Mouse (Mus musculus): ENCODE results near the gene Nfasc. TPM values are rescaled to one million over a fixed set of nuclear protein-coding genes. Genes with fewer than 3 reads are reported as not detected.

Gene Nfasc
- polyA plus RNA-seq, 1 experiment from 2014 or later, result 0.68 TPM

DNA sequence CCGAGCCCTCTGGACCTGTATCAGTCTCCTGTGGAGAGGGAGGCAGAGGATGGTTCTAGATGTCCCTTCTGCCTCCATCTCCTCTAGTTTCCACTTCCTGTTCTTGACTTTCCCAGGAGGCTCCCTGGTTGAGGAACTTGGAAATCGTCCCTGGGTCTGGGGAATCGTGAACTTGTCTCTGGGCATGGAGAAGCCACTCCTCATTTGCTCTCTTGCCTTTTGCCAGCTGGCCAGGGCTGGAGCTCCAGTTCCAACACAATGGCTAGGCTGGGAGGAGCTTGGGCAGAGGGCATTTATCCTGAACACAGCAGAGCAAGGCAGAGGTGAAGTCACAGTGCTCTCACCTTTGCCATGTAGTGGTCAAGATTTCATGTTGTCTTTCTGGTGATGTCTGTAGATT, 205.2 kb downstream of the Nfasc start:
- Histone ChIP-seq H3K4me3 (ENCODE audit: control insufficient read depth in 1 of 2, insufficient read depth in 1 of 2, low read depth in 1 of 2, low read length in 2 of 2) (no peak overlapping the region), H3K27me3 (ENCODE audit: control insufficient read depth, insufficient read depth, low read length) (peaks cover 80% of the 10 kb centered on the region), H3K27ac (replicated peaks in 1 of 2; ENCODE audit: control insufficient read depth in 1 of 2, insufficient read depth in 1 of 2, low read depth in 2 of 2, low read length in 2 of 2) (no peak overlapping the region), H3K36me3 (ENCODE audit: control insufficient read depth, insufficient read depth, low read length) (no peaks in the 10 kb centered on the region), H3K9ac (ENCODE audit: low read length) (no peak overlapping the region), H3K4me2 (ENCODE audit: low read length) (no peak overlapping the region), H3K9me3 (ENCODE audit: control insufficient read depth, low read length) (no peaks in the 10 kb centered on the region), H3K4me1 (ENCODE audit: control insufficient read depth in 2 of 2, insufficient read depth in 2 of 2, low read length in 2 of 2) (peaks cover 0 to 5% of the 10 kb centered on the region in 2 experiments; a peak in 2 of 4 replicates)
- no peak for ATAC-seq (ENCODE audit: insufficient number of reproducible peaks, insufficient read depth, low FRiP score, low read depth)
- WGBS, result 74% methylated on average over 3 of the region's 3 CpGs

DNA sequence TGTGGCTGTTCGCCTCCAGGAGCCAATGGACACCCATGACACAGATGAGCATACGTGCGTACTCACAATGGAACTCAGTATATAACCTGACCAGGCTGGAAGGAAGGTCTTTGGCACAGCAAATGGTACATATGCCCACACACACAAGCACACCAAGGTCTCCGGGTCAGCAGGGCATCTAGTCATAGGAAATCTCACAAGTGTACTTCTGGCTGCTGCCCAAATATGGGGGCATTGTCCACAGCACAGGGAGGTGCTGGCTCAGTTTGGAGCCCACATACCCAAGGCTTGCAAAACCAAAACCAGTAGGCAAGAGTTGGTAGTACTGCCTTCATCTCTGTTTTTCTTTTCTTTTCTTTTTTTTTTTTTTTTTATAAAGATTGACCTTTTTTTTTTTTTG, 206.1 kb downstream of the Nfasc start:
- no peaks in the 10 kb centered on the region; a peak in 1 of 4 replicates for H3K4me1 ChIP-seq (ENCODE audit: control insufficient read depth in 2 of 2, insufficient read depth in 2 of 2, low read length in 2 of 2)
- no peak overlapping the region for H3K4me3 ChIP-seq (ENCODE audit: control insufficient read depth in 1 of 2, insufficient read depth in 1 of 2, low read depth in 1 of 2, low read length in 2 of 2)
- ATAC-seq (ENCODE audit: insufficient number of reproducible peaks, insufficient read depth, low FRiP score, low read depth), result no peak
- no peaks in the 10 kb centered on the region for H3K36me3 ChIP-seq (ENCODE audit: control insufficient read depth, insufficient read depth, low read length)
- H3K27ac ChIP-seq (replicated peaks in 1 of 2; ENCODE audit: control insufficient read depth in 1 of 2, insufficient read depth in 1 of 2, low read depth in 2 of 2, low read length in 2 of 2), result no peak overlapping the region
- H3K9ac ChIP-seq (ENCODE audit: low read length), result no peak overlapping the region
- 91% methylated on average over 4 of the region's 4 CpGs for WGBS
- H3K27me3 ChIP-seq (ENCODE audit: control insufficient read depth, insufficient read depth, low read length), result peaks cover 72% of the 10 kb centered on the region
- H3K9me3 ChIP-seq (ENCODE audit: control insufficient read depth, low read length), result no peaks in the 10 kb centered on the region
- H3K4me2 ChIP-seq (ENCODE audit: low read length), result no peak overlapping the region

DNA sequence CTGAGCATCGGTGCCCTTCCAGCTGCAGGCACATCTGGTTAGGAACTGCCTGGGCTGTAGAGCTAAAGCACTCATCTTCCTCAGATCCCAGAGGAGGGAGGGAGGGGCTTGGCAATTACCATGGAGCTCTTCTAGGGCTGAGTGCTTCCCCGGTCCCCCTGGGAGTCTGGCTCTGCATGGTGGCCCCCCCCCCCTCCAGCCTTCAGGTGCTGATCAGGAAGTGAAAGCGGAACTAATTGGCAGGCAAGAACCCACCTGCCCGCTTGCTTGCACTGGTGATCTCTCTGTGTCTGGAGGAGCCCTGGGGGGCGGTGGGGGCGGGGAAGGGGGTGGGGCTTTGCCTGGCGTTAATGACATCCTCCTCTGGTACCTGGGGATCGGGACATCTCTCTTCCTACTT, 207.8 kb downstream of the Nfasc start:
- Histone ChIP-seq H3K4me3 (ENCODE audit: control insufficient read depth in 1 of 2, insufficient read depth in 1 of 2, low read depth in 1 of 2, low read length in 2 of 2) (no peak overlapping the region), H3K27me3 (ENCODE audit: control insufficient read depth, insufficient read depth, low read length) (peaks cover 56% of the 10 kb centered on the region), H3K36me3 (ENCODE audit: control insufficient read depth, insufficient read depth, low read length) (no peaks in the 10 kb centered on the region), H3K27ac (replicated peaks in 1 of 2; ENCODE audit: control insufficient read depth in 1 of 2, insufficient read depth in 1 of 2, low read depth in 2 of 2, low read length in 2 of 2) (no peak overlapping the region), H3K9me3 (ENCODE audit: control insufficient read depth, low read length) (no peaks in the 10 kb centered on the region), H3K9ac (ENCODE audit: low read length) (no peak overlapping the region), H3K4me2 (ENCODE audit: low read length) (no peak overlapping the region), H3K4me1 (ENCODE audit: control insufficient read depth in 2 of 2, insufficient read depth in 2 of 2, low read length in 2 of 2) (no peaks in the 10 kb centered on the region; a peak in 1 of 4 replicates)
- WGBS, result 6% methylated on average over 8 of the region's 8 CpGs
- no peak for ATAC-seq (ENCODE audit: insufficient number of reproducible peaks, insufficient read depth, low FRiP score, low read depth)

DNA sequence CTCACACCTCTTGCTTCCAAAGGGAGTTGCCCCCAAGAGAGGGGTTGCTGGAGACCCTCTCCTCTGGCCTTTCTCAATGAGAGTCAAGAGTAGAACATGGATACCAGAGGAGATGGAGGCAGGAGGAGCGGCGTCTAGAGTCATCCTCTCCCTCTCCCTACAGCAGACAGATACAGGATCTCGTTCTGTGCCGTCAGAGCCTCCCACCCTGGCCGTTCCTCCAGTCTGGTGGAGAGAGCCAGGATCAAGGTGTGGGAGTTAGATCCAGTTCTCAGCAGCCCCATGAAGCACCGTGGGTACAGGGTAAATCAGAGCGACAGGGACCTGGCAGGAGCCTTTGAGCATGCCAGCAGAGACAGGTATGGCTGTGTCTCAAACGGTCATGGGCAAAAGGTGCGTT, 209.1 kb downstream of the Nfasc start:
- Histone ChIP-seq H3K4me1 (ENCODE audit: control insufficient read depth in 2 of 2, insufficient read depth in 2 of 2, low read length in 2 of 2) (no peaks in the 10 kb centered on the region; a peak in 1 of 4 replicates), H3K4me2 (ENCODE audit: low read length) (no peak overlapping the region), H3K27me3 (ENCODE audit: control insufficient read depth, insufficient read depth, low read length) (peaks cover 48% of the 10 kb centered on the region), H3K9me3 (ENCODE audit: control insufficient read depth, low read length) (no peaks in the 10 kb centered on the region), H3K36me3 (ENCODE audit: control insufficient read depth, insufficient read depth, low read length) (no peaks in the 10 kb centered on the region), H3K4me3 (ENCODE audit: control insufficient read depth in 1 of 2, insufficient read depth in 1 of 2, low read depth in 1 of 2, low read length in 2 of 2) (no peak overlapping the region), H3K9ac (ENCODE audit: low read length) (no peak overlapping the region), H3K27ac (replicated peaks in 1 of 2; ENCODE audit: control insufficient read depth in 1 of 2, insufficient read depth in 1 of 2, low read depth in 2 of 2, low read length in 2 of 2) (no peak overlapping the region)
- ATAC-seq (ENCODE audit: insufficient number of reproducible peaks, insufficient read depth, low FRiP score, low read depth), result no peak
- WGBS, result 52% methylated on average over 9 of the region's 9 CpGs

DNA sequence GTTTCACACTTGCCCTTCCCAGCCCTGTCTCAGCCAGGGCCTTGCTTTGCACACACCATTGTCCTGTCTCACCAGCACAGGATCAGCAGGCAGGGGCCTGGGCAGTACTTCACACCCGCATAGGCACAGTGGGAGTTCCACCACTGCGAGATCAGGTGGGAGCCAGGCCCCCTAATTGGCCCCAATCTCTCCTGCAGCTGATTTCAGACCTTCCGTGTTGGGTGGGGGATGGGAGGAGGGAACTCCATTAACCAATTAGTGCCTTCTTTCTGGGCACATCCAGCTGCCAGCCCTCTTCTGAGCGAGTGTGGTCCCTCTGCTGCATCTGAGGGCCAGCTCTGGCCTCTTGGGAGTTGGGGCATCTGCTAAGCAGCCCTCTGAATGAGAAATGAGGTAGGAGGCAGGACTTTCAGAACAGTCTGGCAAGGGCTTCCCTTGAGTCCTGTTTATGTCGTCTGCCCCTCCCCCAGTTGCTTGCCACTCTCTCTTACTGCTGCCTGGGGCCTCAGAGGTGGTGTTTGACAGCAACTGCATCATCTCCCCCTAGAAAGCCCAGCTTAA, 210.9 kb downstream of the Nfasc start:
- Histone ChIP-seq H3K9ac (ENCODE audit: low read length) (no peak overlapping the region), H3K4me2 (ENCODE audit: low read length) (no peak overlapping the region), H3K27me3 (ENCODE audit: control insufficient read depth, insufficient read depth, low read length) (peaks cover 49% of the 10 kb centered on the region), H3K4me1 (ENCODE audit: control insufficient read depth in 2 of 2, insufficient read depth in 2 of 2, low read length in 2 of 2) (peaks cover 0 to 2% of the 10 kb centered on the region in 2 experiments; a peak in 1 of 4 replicates), H3K9me3 (ENCODE audit: control insufficient read depth, low read length) (no peaks in the 10 kb centered on the region), H3K36me3 (ENCODE audit: control insufficient read depth, insufficient read depth, low read length) (no peaks in the 10 kb centered on the region), H3K4me3 (ENCODE audit: control insufficient read depth in 1 of 2, insufficient read depth in 1 of 2, low read depth in 1 of 2, low read length in 2 of 2) (no peak overlapping the region), H3K27ac (replicated peaks in 1 of 2; ENCODE audit: control insufficient read depth in 1 of 2, insufficient read depth in 1 of 2, low read depth in 2 of 2, low read length in 2 of 2) (no peak overlapping the region)
- 11% methylated on average over 5 of the region's 5 CpGs for WGBS
- ATAC-seq (ENCODE audit: insufficient number of reproducible peaks, insufficient read depth, low FRiP score, low read depth), result no peak

DNA sequence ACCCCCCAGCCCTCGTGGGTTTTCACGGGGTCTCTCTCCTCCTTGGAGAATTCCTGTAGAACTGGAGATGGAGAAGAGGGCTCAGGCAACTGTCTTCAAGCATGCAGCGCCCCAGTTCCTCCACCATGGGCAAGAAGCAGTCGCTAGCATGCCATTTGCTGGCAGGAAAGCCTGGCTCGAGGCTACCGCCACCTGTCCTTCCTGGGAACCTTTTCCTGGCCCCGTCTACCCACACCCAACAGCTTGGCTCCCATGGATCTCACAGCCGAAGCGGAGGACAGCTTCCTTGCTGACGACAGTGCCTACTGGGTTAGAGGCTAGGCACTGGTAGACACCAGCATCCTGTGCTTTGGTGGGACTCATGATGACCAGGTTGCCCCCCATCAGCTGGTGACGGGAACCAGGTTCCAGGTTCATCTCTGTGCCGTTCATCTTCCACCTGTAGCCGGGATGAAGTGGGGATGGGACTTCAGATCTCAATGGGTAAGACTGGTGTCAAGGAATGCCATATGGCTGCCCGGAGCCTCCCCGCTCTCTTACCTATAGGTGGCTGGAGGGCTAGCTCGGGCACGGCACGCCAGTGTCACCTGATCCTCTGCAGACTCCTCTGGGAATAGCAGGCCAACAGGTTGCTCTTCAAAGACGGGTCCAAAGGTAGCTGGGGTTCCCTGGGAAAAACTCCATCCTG, 212.8 kb downstream of the Nfasc start:
- Histone ChIP-seq H3K27me3 (ENCODE audit: control insufficient read depth, insufficient read depth, low read length) (peaks cover 42% of the 10 kb centered on the region), H3K27ac (replicated peaks in 1 of 2; ENCODE audit: control insufficient read depth in 1 of 2, insufficient read depth in 1 of 2, low read depth in 2 of 2, low read length in 2 of 2) (no peak overlapping the region)
- no peak for ATAC-seq (ENCODE audit: insufficient number of reproducible peaks, insufficient read depth, low FRiP score, low read depth)

DNA sequence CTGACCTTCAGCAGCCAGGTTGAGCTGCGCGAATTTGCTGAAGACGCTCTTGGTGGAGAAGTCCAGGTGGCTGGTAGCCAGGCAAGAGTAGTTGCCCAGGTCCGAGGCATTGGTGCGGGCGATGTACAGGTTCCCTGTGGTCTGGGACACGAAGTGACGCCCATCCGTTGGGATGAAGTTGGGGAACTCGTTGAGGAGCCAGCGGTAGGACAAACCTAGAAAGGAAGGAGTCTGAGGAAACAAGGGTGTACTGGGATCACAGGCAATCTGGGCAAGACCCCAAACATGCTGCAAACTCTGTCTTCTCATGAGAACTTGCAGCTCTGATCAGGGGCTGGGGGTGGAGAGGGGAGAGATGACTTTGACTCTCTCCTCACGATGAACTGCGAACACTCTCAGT, 213.5 kb downstream of the Nfasc start:
- H3K9me3 ChIP-seq (ENCODE audit: control insufficient read depth, low read length), result no peaks in the 10 kb centered on the region
- peaks cover 0 to 2% of the 10 kb centered on the region in 2 experiments; a peak in 1 of 4 replicates for H3K4me1 ChIP-seq (ENCODE audit: control insufficient read depth in 2 of 2, insufficient read depth in 2 of 2, low read length in 2 of 2)
- H3K27me3 ChIP-seq (ENCODE audit: control insufficient read depth, insufficient read depth, low read length), result peaks cover 35% of the 10 kb centered on the region
- no peak for ATAC-seq (ENCODE audit: insufficient number of reproducible peaks, insufficient read depth, low FRiP score, low read depth)
- 86% methylated on average over 13 of the region's 13 CpGs for WGBS
- no peak overlapping the region for H3K9ac ChIP-seq (ENCODE audit: low read length)
- no peak overlapping the region for H3K27ac ChIP-seq (replicated peaks in 1 of 2; ENCODE audit: control insufficient read depth in 1 of 2, insufficient read depth in 1 of 2, low read depth in 2 of 2, low read length in 2 of 2)
- no peak overlapping the region for H3K4me2 ChIP-seq (ENCODE audit: low read length)
- no peaks in the 10 kb centered on the region for H3K36me3 ChIP-seq (ENCODE audit: control insufficient read depth, insufficient read depth, low read length)
- no peak overlapping the region for H3K4me3 ChIP-seq (ENCODE audit: control insufficient read depth in 1 of 2, insufficient read depth in 1 of 2, low read depth in 1 of 2, low read length in 2 of 2)

More for the DNA sequence above, 212.8 kb downstream of the Nfasc start:
- peaks cover 0 to 2% of the 10 kb centered on the region in 2 experiments; a peak in 1 of 4 replicates for H3K4me1 ChIP-seq (ENCODE audit: control insufficient read depth in 2 of 2, insufficient read depth in 2 of 2, low read length in 2 of 2)
- no peaks in the 10 kb centered on the region for H3K36me3 ChIP-seq (ENCODE audit: control insufficient read depth, insufficient read depth, low read length)
- 78% methylated on average over 19 of the region's 19 CpGs for WGBS
- H3K9ac ChIP-seq (ENCODE audit: low read length), result no peak overlapping the region
- H3K4me3 ChIP-seq (ENCODE audit: control insufficient read depth in 1 of 2, insufficient read depth in 1 of 2, low read depth in 1 of 2, low read length in 2 of 2), result no peak overlapping the region
- H3K9me3 ChIP-seq (ENCODE audit: control insufficient read depth, low read length), result no peaks in the 10 kb centered on the region
- no peak overlapping the region for H3K4me2 ChIP-seq (ENCODE audit: low read length)
